Mouse (Mus musculus) right cerebral cortex, postnatal 36 days (tissue): ENCODE data around the gene Fermt3.
A peak's percentile ranks its signal among the peaks of the same experiment; 100 is the strongest.
"Not testable (repeated sequence)": the region's sequence is repeated elsewhere in the genome, so short reads cannot be mapped to it uniquely, and the experiment has no call there.

Source experiments
- DNase-seq, 2 experiments: peaks; one replicate each; pipeline ENCODE4 v3.0.0; 2022; ENCODE audit warnings: low spot score in 2 of 2, mixed read lengths in 1 of 2

Fermt3 gene

DNA sequence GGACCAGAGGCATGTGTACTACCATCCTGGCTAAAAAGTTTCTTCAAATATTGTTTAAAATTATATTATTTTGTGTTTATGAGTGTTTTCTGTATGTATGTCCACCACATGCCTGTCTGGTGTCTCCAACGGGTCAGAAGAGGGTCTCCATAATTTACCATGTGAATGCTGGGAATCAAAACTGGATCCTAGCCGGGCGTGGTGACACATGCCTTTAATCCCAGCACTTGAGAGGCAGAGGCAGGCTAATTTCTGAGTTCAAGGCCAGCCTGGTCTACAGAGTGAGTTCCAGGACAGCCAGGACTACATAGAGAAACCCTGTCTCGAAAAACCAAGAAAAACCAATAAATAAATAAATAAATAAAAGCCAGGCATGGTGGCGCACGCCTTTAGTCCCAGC is 28.1 kb downstream of the Fermt3 start:
- not testable (repeated sequence) for DNase-seq

DNA sequence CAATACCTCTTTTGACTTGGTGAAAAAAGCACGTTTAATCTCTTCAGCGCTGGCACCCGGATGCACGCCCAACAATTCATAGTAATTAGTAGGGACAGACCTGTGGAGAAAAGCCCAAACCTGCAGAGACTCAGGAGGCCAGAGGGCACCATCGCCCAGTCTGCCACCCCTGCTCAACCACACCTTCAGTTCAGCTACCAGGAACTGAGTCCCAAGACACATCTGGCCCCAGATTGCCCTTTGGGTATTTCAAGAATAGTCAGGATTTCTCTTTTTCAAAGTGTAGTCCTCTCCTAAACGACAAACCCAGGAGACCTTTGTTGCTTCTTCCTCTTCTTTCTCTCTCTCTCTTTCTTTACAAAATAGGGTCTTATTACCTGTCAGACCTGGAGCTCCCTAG is 28.6 kb downstream of the Fermt3 start:
- DNase-seq, result no peak

DNA sequence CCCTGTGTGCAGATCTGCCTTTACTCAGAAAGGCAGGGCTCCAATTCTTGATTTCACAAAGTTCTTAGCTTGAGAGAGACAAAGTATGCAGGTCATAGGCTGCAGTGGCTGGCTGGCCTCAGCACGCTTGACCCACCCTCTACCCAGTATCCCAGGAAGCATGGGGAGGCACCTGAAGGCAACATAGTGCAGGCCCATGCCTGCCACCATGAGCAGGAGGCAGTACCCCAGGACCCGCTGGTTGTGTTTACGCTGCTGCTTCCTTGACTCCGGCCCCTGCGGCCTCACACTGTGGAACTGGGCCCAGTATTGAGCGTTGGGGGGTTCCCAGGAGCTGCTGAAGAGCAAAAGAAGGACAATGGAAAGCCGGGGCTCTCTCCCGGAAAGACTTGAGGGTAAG is 30.0 kb downstream of the Fermt3 start:
- DNase-seq, result no peak

DNA sequence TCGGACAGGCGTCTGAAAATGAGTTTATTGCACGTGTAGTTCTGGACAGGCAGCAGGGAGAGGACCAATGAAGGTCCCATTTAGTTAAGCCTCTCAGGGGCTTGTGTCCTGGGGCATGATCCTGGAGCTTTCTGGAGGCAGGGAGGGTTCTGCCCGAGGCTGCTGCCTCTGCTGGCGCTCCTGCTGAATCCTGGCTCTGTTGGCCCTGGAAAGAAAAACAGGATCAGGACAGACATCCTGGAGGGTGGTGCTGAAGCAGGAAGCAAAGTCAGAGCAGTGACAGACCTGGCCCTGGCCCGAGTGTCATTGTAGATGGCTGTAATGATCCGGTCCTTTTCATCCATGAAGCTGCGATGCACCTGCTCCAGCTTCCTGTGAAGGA is 31.4 kb downstream of the Fermt3 start:
- no peak for DNase-seq

DNA sequence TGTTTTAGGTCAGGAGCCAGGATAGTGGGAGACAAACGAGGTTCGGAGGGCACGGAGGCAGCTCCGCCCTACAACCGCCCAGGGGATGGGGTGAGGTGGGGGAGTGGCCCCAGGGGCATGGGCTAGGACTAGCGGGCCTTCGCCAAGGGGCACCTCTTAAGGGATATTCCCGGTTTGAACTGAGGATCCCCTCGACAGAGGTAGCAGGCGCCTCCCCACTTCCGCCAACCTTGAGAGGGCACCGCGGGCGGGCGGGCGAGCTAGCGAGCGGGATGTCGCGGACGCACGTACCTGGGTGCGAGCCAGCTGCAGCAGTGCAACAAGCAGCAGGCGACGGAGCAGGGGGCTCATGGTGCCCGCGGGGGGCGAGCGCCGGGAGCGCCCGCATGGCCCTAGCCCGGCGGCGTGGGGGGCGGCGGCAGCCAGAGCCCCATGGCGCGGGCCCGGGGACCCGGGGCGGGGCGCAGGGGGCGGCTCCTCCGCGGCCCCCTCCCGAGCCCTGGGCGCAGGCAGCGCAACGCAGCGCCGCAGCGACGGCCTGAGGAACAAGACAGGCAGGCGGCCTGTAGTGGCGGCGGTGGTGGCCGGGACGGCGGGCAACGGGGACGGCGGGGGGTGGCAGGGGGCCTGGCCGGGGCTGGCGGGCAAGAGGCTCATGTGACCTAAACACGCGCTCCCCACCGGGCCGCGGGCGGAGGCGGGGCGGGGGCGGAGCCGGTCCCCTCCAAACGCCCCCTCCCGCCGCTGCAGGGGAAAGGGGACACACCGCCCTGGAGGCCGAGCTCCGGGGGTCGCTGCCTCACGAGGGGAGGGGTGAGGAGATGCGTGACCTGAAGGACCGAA is 32.0 kb downstream of the Fermt3 start, which contains the start of gene Vegfb:
Vegfb (minus strand) TSS at position 591 of the 843 bp plus-strand sequence.
- peak in 1 of 2 experiments; percentile 54 for DNase-seq

DNA sequence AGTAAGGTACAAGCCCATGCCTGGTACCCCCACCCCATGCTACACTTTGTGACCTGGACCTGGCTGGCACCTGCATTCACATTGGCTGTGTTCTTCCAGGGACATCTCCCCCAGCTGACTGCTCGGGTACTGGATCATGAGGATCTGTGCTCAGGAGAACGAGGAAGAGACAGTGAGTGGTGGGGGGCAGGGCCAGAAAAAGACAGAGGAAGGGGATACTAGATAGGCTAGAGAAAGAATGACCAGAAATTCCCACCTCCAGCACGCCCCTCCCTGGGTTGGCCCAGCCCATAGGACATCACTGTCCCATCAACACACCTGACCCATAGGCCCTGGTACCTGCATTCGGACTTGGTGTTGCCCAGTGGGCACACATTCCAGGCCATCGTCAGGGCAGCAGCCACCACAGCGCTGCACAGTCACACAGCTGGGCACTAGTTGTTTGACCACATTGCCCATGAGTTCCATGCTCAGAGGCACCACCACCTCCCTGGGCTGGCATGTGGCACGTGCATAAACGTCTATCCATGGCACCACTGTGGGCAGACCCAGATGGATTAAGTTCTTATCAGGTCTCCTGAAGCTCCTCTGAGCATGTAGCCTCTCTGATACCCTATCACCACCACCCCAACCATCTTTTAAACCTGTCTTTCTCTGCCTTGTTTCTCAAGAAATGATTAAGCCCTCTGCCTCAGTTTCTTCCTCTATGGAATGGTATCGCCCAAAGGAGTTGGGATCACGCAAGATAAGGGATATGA is 33.1 kb downstream of the Fermt3 start:
- DNase-seq, result no peak

DNA sequence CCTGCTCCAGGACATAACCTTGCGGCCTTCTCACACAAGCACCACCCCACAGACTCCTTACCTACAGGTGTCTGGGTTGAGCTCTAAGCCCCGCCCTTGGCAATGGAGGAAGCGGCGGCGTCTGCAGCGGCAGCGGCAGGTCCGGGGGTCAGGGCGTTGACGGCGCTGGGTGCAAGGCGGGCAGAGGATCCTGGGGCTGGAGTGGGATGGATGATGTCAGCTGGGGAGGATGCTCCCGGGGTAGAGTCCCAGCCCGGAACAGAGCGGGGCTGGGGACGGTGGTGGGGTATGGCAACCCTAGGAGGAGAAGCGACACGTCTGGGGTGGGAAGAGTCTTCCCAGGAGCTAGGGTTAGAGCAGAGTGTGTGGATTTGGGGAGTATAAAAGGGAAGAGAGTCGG is 34.0 kb downstream of the Fermt3 start:
- no peak for DNase-seq

DNA sequence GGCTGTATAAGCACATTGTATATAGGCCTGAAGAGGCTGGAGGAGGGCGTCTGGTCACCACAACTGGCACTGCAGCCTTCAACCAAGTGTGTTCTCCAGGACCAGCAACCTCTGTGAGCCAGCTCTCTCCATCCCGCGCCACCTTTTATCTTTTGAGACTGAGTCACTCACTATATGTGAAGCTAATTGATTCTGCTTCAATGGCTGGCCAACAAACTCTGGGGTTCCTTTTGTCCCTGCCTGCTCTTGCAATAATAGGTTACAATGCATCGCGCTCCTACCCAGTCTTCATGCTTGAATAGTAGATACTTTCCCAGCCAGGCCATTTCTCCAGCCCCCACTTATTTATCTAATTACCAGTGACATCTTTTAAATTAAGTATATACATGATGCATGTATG is 35.6 kb downstream of the Fermt3 start:
- DNase-seq, result no peak

DNA sequence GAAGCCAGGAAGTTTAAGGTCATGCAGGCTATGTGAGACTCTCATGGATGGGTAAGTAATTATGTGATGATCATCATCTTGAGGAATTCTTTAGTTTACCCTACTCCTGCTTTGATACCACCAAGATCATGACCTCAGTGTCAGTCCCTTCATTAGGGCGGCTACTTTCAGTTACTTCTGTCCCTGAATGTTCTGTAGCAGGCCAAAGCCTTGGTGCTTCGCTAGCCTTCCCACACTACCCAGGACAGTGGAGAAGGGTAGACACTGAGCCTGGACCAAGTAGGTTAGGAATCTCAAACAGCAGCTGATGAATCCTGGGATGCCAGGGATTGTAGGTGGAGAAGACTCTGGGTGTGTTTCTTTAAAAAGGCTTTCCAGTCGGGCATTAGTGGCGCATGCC is 37.8 kb downstream of the Fermt3 start:
- no peak for DNase-seq

DNA sequence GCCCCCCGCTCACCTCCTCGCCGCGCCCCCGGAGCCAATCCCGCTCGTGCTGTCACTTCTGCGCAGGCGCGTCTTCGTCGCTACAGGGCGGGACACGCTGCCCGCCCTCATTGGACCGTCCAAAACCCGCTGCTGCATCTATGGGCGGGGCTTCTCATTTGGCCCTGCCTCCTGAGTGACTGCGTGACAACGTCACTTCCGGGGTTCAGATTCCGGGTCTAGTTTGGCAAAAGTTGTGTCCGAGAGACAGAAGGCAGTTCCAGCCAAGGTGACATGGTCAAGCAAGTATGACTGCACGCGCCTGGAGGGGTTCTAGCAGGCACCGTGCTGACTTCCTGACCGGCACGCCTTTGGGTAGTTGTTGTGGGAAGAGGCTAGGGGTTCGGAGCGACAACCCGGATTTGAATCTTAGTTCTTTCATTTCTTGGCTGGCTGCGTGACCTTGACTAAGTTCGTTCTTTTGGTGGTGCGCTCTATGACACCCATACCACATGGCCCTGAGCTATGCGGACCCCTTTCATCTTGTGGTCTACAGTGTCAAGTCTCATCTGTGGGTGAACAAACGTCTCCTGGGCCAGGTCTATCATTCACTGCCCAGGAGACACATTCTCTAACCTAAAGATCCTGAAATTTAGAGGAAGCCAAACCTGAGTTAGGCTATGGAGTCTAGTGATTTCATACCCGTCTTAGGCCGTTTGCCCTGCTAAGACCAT is 38.7 kb downstream of the Fermt3 start, which contains the start of gene Fkbp2:
Fkbp2 (minus strand) TSS at position 121 of the 713 bp plus-strand sequence.
- DNase-seq, result peak; percentile 97 to 98

DNA sequence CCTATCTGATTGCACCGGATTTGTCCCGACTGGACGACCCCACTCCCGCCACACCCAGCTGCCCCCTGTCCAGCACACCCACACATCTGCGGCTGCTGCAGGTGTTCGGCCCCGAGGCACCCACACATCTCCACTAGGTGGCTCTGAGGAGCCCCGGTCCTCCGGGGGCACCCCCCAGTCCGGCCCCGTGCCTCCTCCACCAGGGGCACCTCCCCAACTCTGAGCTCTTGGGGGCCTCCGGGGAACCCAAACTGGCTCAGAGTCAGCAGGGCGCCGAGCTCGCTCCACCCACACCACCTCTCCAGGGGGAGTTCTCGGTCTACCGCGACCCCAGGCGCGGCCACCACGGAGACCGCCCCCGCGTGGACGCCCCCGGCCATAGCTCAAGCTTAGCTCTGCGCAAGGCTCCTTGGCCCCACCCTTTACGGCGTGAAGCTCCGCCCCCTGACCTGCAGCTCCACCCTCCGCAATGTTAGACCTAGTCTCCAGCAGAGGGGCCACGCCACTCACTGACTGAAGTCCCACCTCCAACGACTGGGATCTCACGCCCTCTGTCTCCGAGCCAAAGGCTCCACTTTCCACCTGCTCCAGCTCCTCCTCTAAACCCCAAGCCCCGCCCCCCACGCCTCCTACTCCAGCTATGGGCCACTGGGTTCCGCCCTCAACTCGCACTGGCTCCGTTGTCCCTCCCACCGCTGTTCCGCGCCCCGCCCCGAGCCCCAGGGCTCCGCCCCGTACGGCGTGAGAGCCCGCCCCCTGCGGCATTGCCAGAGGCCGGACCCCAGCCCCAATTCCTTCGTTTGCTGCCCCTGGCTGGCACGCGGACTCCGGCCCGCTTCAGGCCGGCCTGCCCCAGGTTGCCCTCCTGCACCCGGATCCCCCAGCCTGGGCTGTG is 39.5 kb downstream of the Fermt3 start:
- DNase-seq, result peak; percentile 99

DNA sequence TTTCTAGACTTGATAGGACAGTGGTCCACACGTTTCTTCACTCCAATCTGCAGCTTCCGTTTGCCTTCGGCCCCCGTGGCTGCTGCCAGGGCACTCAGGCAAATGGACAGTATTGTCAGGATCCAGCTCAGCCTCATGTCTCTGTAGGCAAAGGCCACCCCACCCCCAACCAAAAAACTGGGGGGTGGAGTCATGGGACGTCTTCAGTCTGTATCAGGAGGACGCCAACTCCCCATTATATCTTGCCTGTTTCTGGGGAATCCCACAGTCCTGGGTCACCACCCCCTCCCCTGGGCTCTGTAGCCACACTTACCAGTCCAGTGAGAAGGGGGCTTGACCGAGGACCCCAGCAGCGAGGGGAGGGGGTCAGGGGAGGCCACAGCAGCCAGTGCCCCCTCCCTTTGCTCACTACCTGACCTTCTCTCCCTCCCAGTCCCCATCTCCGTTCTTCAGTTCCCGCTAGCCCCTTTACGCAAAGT is 40.2 kb downstream of the Fermt3 start:
- DNase-seq, result peak in 1 of 2 experiments; percentile 33

DNA sequence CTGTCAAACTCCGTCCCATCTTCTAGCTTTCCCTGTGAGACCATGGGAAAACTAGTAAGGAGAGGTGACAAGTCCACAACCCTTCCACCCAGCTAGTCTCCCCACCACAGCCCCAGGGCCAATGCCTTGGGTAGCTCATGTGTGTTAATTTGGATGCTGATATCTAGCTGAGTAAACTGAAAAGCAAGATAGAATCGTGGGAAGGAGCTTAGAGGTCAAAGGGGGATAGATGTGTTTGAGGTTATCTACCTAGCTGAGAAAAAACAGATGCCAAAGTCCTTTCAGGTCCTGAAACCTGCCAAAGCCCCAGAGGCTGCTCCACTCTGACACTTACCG is 40.7 kb downstream of the Fermt3 start:
- no peak for DNase-seq

DNA sequence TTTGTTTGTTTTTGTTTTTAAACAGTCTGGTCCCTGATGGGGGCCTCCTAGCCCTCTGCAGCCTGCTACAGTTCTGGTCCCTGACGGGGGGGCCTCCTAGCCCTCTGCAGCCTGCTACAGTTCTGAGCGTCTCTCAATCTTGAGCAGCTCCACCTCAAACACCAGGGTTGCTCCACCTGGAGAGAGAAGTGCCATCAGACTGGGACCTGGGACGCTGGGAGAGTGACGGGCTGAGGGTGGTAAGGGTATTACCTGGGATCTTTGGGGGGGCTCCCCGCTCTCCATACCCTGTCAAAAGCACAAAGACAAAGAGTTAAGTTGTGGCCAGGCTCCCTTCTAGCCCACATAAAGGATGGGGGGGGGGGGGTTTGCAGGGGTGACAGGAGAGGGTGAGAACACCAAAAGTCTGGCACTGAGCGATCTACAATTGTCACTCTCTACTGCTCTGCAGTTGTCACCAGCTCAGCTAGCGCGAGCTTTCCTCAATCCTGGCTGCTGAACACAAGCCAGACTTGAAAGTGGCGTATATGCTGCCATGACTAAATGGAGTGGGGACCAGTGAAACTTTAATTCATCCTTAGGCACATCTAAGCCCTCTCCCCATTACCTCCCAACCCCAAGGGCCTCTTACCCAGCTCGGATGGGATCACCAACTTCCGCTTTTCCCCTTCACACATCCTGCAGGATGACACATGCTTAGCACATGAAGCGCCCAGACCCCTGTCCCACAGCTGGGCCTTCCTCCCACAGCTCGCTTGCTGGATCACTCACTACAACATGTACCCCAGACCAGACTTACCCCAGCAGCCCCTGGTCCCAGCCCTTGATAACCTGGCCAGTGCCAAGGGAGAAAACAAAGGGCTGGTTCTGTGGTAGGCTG is 41.3 kb downstream of the Fermt3 start:
- DNase-seq, result no peak

DNA sequence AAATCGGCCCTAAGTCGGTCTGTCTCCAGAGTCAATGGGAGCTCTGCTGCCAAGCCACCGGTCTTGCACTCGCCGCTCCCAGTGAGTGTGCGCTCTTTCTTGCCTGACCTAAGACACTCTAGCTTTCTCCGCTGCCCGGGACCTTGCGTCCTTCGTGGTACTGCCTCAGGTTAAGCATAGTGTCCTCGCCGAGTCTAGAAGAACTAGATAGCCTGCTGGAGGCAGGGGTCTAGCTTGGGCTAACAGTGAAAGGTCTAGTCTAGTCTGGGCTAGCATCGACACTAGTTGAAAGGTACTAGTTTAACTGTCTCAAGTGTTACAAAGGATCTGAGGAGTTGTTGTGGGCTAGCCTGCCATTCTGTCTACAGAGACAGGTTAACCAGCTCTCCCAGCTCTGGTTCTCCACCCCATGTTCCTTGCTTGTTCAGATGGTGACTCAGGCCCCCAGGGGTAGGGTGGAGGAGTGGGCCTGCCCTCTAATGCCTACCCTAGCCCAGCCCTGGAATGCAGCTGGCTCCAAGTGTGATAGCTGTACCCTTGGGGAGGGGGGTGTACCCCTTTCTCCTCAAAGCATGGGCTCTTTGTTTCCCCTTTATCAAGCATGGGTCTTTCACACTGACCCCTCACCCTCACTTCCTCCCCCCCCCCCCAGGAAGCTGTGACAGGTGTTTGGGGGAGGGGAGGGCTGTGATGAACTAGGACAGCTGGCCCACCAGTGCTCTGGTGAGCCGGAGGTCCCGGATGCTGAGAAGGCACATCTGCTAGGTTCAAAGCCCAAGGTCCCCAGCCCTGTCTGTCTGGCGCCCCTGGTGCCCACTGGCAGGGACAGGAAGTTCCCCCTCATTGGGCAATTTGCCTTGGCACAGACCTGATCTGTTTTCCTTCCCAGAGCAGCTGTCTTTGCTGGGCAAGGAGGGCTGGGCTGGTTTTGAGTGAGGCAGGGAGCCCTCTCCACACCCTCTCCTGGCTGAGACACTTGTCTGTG is 43.4 kb downstream of the Fermt3 start, which contains the start of gene Plcb3:
Plcb3 (minus strand) TSS at position 934 of the 985 bp plus-strand sequence.
- peak in 1 of 2 experiments; percentile 41 for DNase-seq

DNA sequence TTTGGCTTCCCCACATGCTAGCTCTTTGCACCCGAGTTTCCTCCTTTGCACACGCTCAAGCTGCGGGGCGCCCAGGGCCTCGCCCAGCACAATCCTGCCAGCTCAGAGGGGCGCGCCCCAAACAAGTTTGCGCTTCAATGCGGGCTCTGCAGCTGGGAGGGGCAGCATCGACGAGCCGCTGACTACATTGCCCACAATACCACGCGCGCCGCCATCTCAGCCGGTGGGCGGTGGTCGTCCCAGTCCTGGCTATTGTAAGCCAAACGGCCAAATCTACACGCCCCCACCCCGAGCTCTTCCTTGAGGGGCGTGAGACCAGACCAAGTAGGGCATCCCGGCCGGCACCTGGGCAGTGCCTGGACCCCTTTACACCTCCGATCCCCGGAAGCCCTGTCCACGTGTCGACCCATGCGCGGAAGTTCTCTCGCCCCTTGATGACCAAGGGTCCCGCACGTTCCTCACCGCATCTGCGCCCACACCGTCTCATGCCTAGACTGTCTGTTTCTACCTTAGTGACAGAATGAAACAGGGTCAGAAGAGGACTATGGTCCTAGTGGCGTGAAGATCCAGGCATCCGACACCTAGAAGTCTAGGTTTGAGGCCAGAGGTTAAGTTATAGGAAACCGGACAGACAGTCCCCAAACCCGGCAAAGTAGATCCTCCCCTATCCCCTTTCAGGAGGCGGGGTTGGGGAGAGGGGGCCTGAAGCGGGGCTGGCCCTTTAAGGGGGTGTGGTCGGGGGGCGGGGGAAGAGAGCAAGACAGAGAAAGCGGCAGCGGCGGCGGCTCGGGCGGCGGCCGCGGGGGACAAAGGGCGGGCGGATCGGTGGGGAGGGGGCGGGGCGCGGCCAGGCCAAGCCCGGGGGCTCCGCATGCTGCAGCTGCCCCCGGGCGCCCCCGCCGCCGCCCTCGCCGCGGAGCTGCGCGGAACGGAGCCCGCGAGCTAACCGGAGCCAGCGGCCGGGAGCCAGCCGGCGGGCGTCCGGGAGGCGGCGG is 44.8 kb downstream of the Fermt3 start, which contains the start of gene Ppp1r14b:
Ppp1r14b (plus strand) TSS at position 758 of the 995 bp plus-strand sequence.
- peak; percentile 70 to 75 for DNase-seq

DNA sequence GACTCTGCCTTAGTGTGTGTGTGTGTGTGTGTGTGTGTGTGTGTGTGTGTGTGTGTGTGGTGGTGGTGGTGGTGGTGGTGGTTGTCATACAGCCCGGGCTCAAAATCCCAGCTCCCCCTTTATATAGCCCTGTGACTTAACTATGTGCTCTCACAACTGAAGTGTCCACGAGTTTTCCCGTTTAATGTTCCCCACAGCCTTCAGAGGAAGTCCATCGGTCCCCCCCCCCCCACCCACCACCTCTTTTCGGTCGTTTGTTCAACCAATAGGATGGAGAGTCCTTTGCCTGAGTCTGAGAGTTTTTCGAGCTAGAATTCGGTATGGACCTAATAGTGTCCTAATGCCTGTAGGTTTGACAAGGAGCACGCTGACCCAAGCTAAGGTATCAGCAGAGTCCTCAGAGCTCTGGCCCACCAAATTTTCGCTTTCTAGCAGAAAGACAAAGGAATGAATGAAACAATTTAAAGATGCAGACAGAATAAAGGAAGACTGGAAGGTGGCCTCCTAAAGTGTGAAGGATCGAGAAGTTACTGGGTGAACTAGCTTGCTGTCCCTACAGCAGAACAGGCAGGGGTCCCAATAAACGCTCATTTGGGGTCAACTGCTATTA is 45.6 kb downstream of the Fermt3 start:
- DNase-seq, result no peak
